Mouse (Mus musculus) heart, embryonic 10.5 days (tissue): ENCODE data around the gene Olfr281. TPM values are rescaled to one million over a fixed set of nuclear protein-coding genes. Genes with fewer than 3 reads are reported as not detected.

Experiments
- DNase-seq: peaks from one replicate; pipeline ENCODE4 v3.0.0-alpha.2; 2017; ENCODE audit warnings: low spot score
- H3K27ac ChIP-seq: fragments of 300-500 bp; sonication (generic); 2 replicates; pipeline ENCODE4 v1.5.1; 2016; ENCODE audit warnings: mild to moderate bottlenecking
- H3K27me3 ChIP-seq: fragments of 300-500 bp; sonication (generic); 2 replicates; pipeline ENCODE4 v1.6.1; 2016; ENCODE audit warnings: mild to moderate bottlenecking; ENCODE audit not compliant: poor library complexity, insufficient read depth, severe bottlenecking
- H3K36me3 ChIP-seq: fragments of 300-500 bp; sonication (generic); 2 replicates; pipeline ENCODE4 v1.6.1; 2016; ENCODE audit warnings: mild to moderate bottlenecking, moderate library complexity
- H3K4me1 ChIP-seq: fragments of 300-500 bp; sonication (generic); 2 replicates; pipeline ENCODE4 v1.6.1; 2016; ENCODE audit warnings: mild to moderate bottlenecking
- H3K4me3 ChIP-seq: fragments of 300-500 bp; sonication (generic); 2 replicates; pipeline ENCODE4 v1.5.1; 2016; ENCODE audit warnings: mild to moderate bottlenecking, moderate library complexity
- H3K9me3 ChIP-seq: fragments of 300-500 bp; sonication (generic); 2 replicates; pipeline ENCODE4 v1.6.1; 2016; ENCODE audit warnings: mild to moderate bottlenecking, moderate library complexity
- WGBS: fragments of 180-500 bp; shearing (Covaris S2); methylation state at CpG from one replicate; pipeline ENCODE4 v1.1.7; 2016; 5-methylcytosine and 5-hydroxymethylcytosine counted together
- polyA plus RNA-seq: library from polyadenylated mRNA; unstranded; fragments of >200 nt; fragmentation: Nextera tagmentation; extraction: Ambion mirVana; gene quantifications from 2 replicates; pipeline ENCODE4 v1.2.1, GENCODE M21; 2016

Gene Olfr281
- polyA plus RNA-seq, 1 experiment from 2014 or later = not detected

- 62% methylated on average over 4 of the region's 4 CpGs for WGBS
- no peak for DNase-seq
- no peaks in the 10 kb centered on the region for H3K36me3 ChIP-seq
- H3K27me3 ChIP-seq = no peaks in the 10 kb centered on the region
- no peaks in the 10 kb centered on the region for H3K9me3 ChIP-seq
- H3K4me3 ChIP-seq = no peak overlapping the region
- no peak overlapping the region for H3K27ac ChIP-seq
- H3K4me1 ChIP-seq = no peaks in the 10 kb centered on the region
Measured at GRCm38 (mm10) chr15:98448521-98448920, 3.9 kb upstream of the Olfr281 start.

GRCm38 (mm10) chr15:98469596-98469995 is 17.2 kb downstream of the Olfr281 start, which contains the start of gene OR5BS1P:
Gene OR5BS1P, plus strand, starts transcription at chr15:98469896.
- H3K4me1 ChIP-seq = no peaks in the 10 kb centered on the region
- H3K4me3 ChIP-seq = no peak within 1 kb of the TSS
- H3K36me3 ChIP-seq = no peaks in the 10 kb centered on the region
- H3K27me3 ChIP-seq = peaks cover 15% of the 10 kb centered on the region
- no peak for DNase-seq
- peaks cover 3% of the 10 kb centered on the region; the same call in 1 of the 2 replicates for H3K9me3 ChIP-seq
- 87% methylated on average over 4 of the region's 4 CpGs for WGBS
- no peak within 1 kb of the TSS for H3K27ac ChIP-seq

- DNase-seq = peak; percentile 30
- Histone ChIP-seq H3K36me3 (no peaks in the 10 kb centered on the region), H3K27me3 (peaks cover 15% of the 10 kb centered on the region), H3K27ac (no peak overlapping the region), H3K9me3 (peaks cover 3% of the 10 kb centered on the region; the same call in 1 of the 2 replicates), H3K4me3 (no peak overlapping the region), H3K4me1 (no peaks in the 10 kb centered on the region)
- 84% methylated on average over 13 of the region's 13 CpGs for WGBS
Measured at GRCm38 (mm10) chr15:98471539-98471938, 19.2 kb downstream of the Olfr281 start.

GRCm38 (mm10) chr15:98474958-98475357 is 22.6 kb downstream of the Olfr281 start:
- H3K27me3 ChIP-seq = peaks cover 15% of the 10 kb centered on the region
- WGBS = 78% methylated on average over 10 of the region's 10 CpGs
- no peak overlapping the region for H3K27ac ChIP-seq
- no peaks in the 10 kb centered on the region for H3K36me3 ChIP-seq
- H3K4me1 ChIP-seq = no peaks in the 10 kb centered on the region
- DNase-seq = no peak
- no peaks in the 10 kb centered on the region for H3K9me3 ChIP-seq
- no peak overlapping the region for H3K4me3 ChIP-seq

GRCm38 (mm10) chr15:98475382-98475781 is 23.0 kb downstream of the Olfr281 start:
- DNase-seq = no peak
- no peaks in the 10 kb centered on the region for H3K36me3 ChIP-seq
- peaks cover 15% of the 10 kb centered on the region for H3K27me3 ChIP-seq
- WGBS = 48% methylated on average over 10 of the region's 10 CpGs
- no peaks in the 10 kb centered on the region for H3K9me3 ChIP-seq
- H3K27ac ChIP-seq = no peak overlapping the region
- no peak overlapping the region for H3K4me3 ChIP-seq
- no peaks in the 10 kb centered on the region for H3K4me1 ChIP-seq

GRCm38 (mm10) chr15:98476281-98476680 is 23.9 kb downstream of the Olfr281 start:
- no peaks in the 10 kb centered on the region for H3K36me3 ChIP-seq
- 79% methylated on average over 5 of the region's 5 CpGs for WGBS
- H3K27me3 ChIP-seq = peaks cover 10% of the 10 kb centered on the region
- H3K4me3 ChIP-seq = no peak overlapping the region
- DNase-seq = no peak
- no peaks in the 10 kb centered on the region for H3K9me3 ChIP-seq
- H3K27ac ChIP-seq = no peak overlapping the region
- no peaks in the 10 kb centered on the region for H3K4me1 ChIP-seq

- WGBS = 73% methylated on average over 7 of the region's 7 CpGs
Measured at GRCm38 (mm10) chr15:98479568-98480102, 27.2 kb downstream of the Olfr281 start.

GRCm38 (mm10) chr15:98482701-98483100 is 30.3 kb downstream of the Olfr281 start, which contains the start of gene Lalba:
Gene Lalba, minus strand, starts transcription at chr15:98482721.
- Histone ChIP-seq H3K9me3 (no peaks in the 10 kb centered on the region), H3K4me1 (0 out of 2 replicates have a peak, but pooled peaks cover 3% of the 10 kb centered on the region), H3K27me3 (no peaks in the 10 kb centered on the region; the same call in 1 of the 2 replicates), H3K4me3 (no peak within 1 kb of the TSS), H3K27ac (no peak within 1 kb of the TSS), H3K36me3 (no peaks in the 10 kb centered on the region)
- WGBS = 53% methylated on average over 3 of the region's 3 CpGs
- DNase-seq = no peak

More at GRCm38 (mm10) chr15:98479568-98480102, 27.2 kb downstream of the Olfr281 start:
- DNase-seq = no peak
- Histone ChIP-seq H3K36me3 (no peaks in the 10 kb centered on the region), H3K4me1 (0 out of 2 replicates have a peak, but pooled peaks cover 3% of the 10 kb centered on the region), H3K4me3 (no peak overlapping the region), H3K27ac (no peak overlapping the region), H3K27me3 (no peaks in the 10 kb centered on the region; the same call in 1 of the 2 replicates), H3K9me3 (no peaks in the 10 kb centered on the region)

- Histone ChIP-seq H3K27me3 (no peaks in the 10 kb centered on the region), H3K9me3 (no peaks in the 10 kb centered on the region), H3K4me3 (no peak overlapping the region), H3K36me3 (no peaks in the 10 kb centered on the region), H3K27ac (no peak overlapping the region), H3K4me1 (0 out of 2 replicates have a peak, but pooled peaks cover 3% of the 10 kb centered on the region)
- DNase-seq = no peak
- 70% methylated on average over 18 of the region's 18 CpGs for WGBS
Measured at GRCm38 (mm10) chr15:98483907-98484886, 31.8 kb downstream of the Olfr281 start.

- 91% methylated on average over 8 of the region's 8 CpGs for WGBS
- no peaks in the 10 kb centered on the region for H3K27me3 ChIP-seq
- no peak overlapping the region for H3K27ac ChIP-seq
- 0 out of 2 replicates have a peak, but pooled peaks cover 3% of the 10 kb centered on the region for H3K4me1 ChIP-seq
- H3K9me3 ChIP-seq = no peaks in the 10 kb centered on the region
- H3K36me3 ChIP-seq = no peaks in the 10 kb centered on the region
- no peak for DNase-seq
- H3K4me3 ChIP-seq = no peak overlapping the region
Measured at GRCm38 (mm10) chr15:98486433-98487021, 34.1 kb downstream of the Olfr281 start.

GRCm38 (mm10) chr15:98491332-98491731 is 38.9 kb downstream of the Olfr281 start:
- H3K9me3 ChIP-seq = no peaks in the 10 kb centered on the region
- no peaks in the 10 kb centered on the region for H3K27me3 ChIP-seq
- H3K36me3 ChIP-seq = no peaks in the 10 kb centered on the region
- H3K27ac ChIP-seq = no peak overlapping the region
- WGBS = 63% methylated on average over 2 of the region's 2 CpGs
- no peak overlapping the region for H3K4me3 ChIP-seq
- DNase-seq = no peak
- H3K4me1 ChIP-seq = no peaks in the 10 kb centered on the region

- Histone ChIP-seq H3K27me3 (no peaks in the 10 kb centered on the region), H3K27ac (no peak within 1 kb of the TSS), H3K4me1 (no peaks in the 10 kb centered on the region), H3K36me3 (no peaks in the 10 kb centered on the region), H3K4me3 (no peak within 1 kb of the TSS), H3K9me3 (no peaks in the 10 kb centered on the region)
- 52% methylated on average over 4 of the region's 4 CpGs for WGBS
- DNase-seq = no peak
Measured at GRCm38 (mm10) chr15:98492102-98492501, 39.7 kb downstream of the Olfr281 start, which contains the start of gene Olfr279. Gene Olfr279, plus strand, starts transcription at chr15:98492402.
